Mouse (Mus musculus): ENCODE results near the gene Cdc123. TPM values are rescaled to one million over a fixed set of nuclear protein-coding genes. Genes with fewer than 3 reads are reported as not detected.
"Not testable (repeated sequence)": the region's sequence is repeated elsewhere in the genome, so short reads cannot be mapped to it uniquely, and the experiment has no call there.

Gene Cdc123
- polyA plus RNA-seq, 1 experiment from 2014 or later, result 332 TPM

DNA sequence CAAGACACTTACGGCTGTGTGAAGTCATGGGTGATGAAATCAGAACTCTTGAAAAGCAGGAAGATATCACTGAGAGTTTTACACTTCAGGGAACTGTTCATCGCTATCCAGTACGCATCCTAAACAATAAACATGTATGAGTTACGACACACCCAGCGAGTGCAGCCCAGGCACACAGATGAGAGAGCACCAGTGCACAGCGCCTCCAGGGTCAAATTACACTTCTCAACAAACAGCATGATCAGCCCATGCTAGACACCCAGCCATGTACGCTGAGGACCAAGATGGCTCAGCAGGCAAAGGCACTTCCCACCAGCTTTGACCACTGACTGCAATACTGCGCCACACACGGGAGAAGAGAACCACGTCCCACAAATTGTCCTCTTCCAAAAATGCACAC is 23.7 kb downstream of the Cdc123 start:
- Histone ChIP-seq H3K27me3 (ENCODE audit: control insufficient read depth, insufficient read depth, low read length) (no peaks in the 10 kb centered on the region), H3K4me1 (ENCODE audit: control insufficient read depth, insufficient read depth, low read length) (no peaks in the 10 kb centered on the region), H3K9me3 (ENCODE audit: control insufficient read depth, low read length) (no peaks in the 10 kb centered on the region), H3K36me3 (ENCODE audit: control insufficient read depth, insufficient read depth, low read length) (peaks cover 12% of the 10 kb centered on the region), H3K4me3 (ENCODE audit: low read depth, low read length) (no peak overlapping the region), H3K27ac (ENCODE audit: low read depth, low read length) (no peak overlapping the region), H3K9ac (ENCODE audit: low read length) (no peak overlapping the region), H3K4me2 (ENCODE audit: low read depth) (no peak overlapping the region)
- 88% methylated on average over 10 of the region's 10 CpGs for WGBS
- DNase-seq (ENCODE audit: low spot score) (no peak), ATAC-seq (ENCODE audit: insufficient read depth, low FRiP score, low TSS enrichment) (no peak)

DNA sequence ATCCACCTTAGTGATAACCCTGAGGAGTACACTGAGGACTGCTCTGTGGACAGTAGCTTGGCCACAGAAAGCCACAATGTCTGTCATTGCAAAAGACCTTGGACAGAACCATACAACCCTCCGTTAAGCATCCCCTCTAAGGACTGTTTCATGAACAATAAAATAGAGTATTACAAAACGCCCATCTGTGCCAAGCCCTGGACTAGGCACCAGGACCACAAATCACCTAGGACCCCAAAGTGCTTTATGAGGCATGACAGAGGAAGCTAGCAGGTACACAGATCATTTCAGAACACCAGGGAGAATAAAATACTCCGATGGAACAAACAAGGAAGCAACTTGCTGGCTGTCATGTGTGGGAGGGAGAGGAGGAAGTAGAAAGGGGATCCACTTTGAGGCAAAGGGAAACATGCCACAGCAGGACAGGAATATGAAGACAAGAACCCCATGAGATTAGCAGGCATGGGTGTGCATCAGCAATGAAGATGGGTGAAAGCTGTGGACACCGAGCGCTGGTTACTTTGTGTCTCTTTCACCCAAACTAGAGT is 33.7 kb downstream of the Cdc123 start:
- Histone ChIP-seq H3K9ac (ENCODE audit: low read length) (no peak overlapping the region), H3K4me1 (ENCODE audit: control insufficient read depth, insufficient read depth, low read length) (no peaks in the 10 kb centered on the region), H3K4me3 (ENCODE audit: low read depth, low read length) (no peak overlapping the region), H3K4me2 (ENCODE audit: low read depth) (no peak overlapping the region), H3K27ac (ENCODE audit: low read depth, low read length) (no peak overlapping the region), H3K27me3 (ENCODE audit: control insufficient read depth, insufficient read depth, low read length) (no peaks in the 10 kb centered on the region), H3K36me3 (ENCODE audit: control insufficient read depth, insufficient read depth, low read length) (peaks cover 9% of the 10 kb centered on the region), H3K9me3 (ENCODE audit: control insufficient read depth, low read length) (no peaks in the 10 kb centered on the region)
- no peak for ATAC-seq (ENCODE audit: insufficient read depth, low FRiP score, low TSS enrichment)
- WGBS, result 91% methylated on average over 5 of the region's 5 CpGs
- no peak for DNase-seq (ENCODE audit: low spot score)

DNA sequence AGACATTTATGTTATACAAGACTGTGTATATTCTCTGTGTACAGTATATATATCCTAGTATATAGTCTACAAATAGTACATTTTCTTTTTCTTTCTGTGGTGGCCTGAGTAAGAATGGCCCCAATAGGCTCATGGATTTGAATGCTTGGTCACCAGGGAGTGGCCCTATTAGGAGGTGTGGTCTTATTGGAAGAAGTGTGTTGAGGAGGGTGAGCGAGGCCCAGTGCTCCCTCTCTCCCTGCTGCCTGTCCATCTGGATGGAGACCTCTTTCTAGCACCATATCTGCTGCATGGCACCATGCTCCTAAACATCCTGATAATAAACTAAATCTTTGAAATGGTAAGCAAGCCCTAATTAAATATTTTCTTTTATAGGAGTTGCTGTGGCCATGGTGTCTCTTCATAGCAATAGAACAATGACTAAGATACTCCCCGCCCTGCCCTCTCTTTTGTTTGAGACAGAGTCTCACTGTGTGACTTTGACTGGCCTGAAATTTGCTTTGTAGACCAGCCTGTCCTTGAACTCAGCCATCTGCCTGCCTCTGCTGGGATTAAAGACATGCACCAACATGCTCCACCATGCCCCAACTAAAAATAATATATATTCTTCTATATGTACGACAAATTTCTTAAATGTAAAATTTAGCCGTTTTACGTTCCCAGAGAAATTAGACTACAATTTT is 34.8 kb downstream of the Cdc123 start:
- H3K36me3 ChIP-seq (ENCODE audit: control insufficient read depth, insufficient read depth, low read length), result peaks cover 9% of the 10 kb centered on the region
- no peak overlapping the region for H3K27ac ChIP-seq (ENCODE audit: low read depth, low read length)
- no peaks in the 10 kb centered on the region for H3K4me1 ChIP-seq (ENCODE audit: control insufficient read depth, insufficient read depth, low read length)
- H3K4me2 ChIP-seq (ENCODE audit: low read depth), result no peak overlapping the region
- no peaks in the 10 kb centered on the region for H3K9me3 ChIP-seq (ENCODE audit: control insufficient read depth, low read length)
- H3K9ac ChIP-seq (ENCODE audit: low read length), result no peak overlapping the region
- no peak for DNase-seq (ENCODE audit: low spot score)
- 94% methylated on average over 5 of the region's 5 CpGs for WGBS
- ATAC-seq (ENCODE audit: insufficient read depth, low FRiP score, low TSS enrichment), result no peak
- H3K27me3 ChIP-seq (ENCODE audit: control insufficient read depth, insufficient read depth, low read length), result no peaks in the 10 kb centered on the region
- H3K4me3 ChIP-seq (ENCODE audit: low read depth, low read length), result no peak overlapping the region

DNA sequence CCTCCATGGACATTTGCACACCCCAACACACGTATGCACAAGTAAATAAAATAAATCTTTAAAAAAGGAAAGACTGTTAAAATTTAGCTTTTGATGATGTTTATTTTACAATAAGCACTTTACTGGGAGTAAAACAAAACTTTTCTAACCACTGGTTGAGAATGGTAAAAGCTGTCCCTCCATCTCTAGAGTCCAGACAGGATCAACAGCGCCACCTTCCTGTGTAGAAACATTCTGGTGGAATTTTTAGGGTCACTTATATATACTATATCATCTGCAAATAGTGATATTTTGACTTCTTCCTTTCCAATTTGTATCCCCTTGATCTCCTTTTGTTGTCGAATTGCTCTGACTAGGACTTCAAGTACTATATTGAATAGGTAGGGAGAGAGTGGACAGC is 38.8 kb downstream of the Cdc123 start:
- WGBS, result 87% methylated on average over 3 of the region's 3 CpGs
- not testable (repeated sequence) for H3K27me3 ChIP-seq (ENCODE audit: control insufficient read depth, insufficient read depth, low read length); H3K4me2 ChIP-seq (ENCODE audit: low read depth); ATAC-seq (ENCODE audit: insufficient read depth, low FRiP score, low TSS enrichment); H3K4me1 ChIP-seq (ENCODE audit: control insufficient read depth, insufficient read depth, low read length); H3K27ac ChIP-seq (ENCODE audit: low read depth, low read length); H3K9me3 ChIP-seq (ENCODE audit: control insufficient read depth, low read length); H3K4me3 ChIP-seq (ENCODE audit: low read depth, low read length); H3K9ac ChIP-seq (ENCODE audit: low read length); DNase-seq (ENCODE audit: low spot score)
- H3K36me3 ChIP-seq (ENCODE audit: control insufficient read depth, insufficient read depth, low read length), result peaks cover 12% of the 10 kb centered on the region

DNA sequence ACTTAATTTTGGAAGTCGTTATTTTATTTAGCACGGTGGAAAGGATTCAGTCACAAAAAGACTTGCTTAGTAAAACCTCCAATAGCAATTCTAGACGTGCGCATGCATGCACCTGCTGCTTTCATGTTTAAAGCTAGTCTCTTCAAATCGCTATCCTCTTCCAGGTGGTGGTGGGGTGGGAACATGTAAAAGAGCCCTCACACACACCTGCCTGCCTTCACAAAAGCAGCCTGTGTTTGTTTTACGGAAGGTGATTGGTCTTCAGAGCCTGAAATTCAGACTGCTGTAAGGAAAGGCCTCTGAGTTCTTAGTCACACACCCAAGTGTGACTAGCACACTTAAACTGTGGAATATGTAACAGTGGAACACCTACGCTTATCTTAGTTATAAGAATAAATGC is 39.7 kb downstream of the Cdc123 start:
- no peaks in the 10 kb centered on the region for H3K9me3 ChIP-seq (ENCODE audit: control insufficient read depth, low read length)
- H3K4me2 ChIP-seq (ENCODE audit: low read depth), result no peak overlapping the region
- no peak overlapping the region for H3K9ac ChIP-seq (ENCODE audit: low read length)
- H3K27ac ChIP-seq (ENCODE audit: low read depth, low read length), result no peak overlapping the region
- DNase-seq (ENCODE audit: low spot score) (no peak), ATAC-seq (ENCODE audit: insufficient read depth, low FRiP score, low TSS enrichment) (no peak)
- peaks cover 9% of the 10 kb centered on the region; the same call in 1 of the 2 replicates for H3K36me3 ChIP-seq (ENCODE audit: control insufficient read depth, insufficient read depth, low read length)
- H3K4me1 ChIP-seq (ENCODE audit: control insufficient read depth, insufficient read depth, low read length), result no peaks in the 10 kb centered on the region
- H3K4me3 ChIP-seq (ENCODE audit: low read depth, low read length), result no peak overlapping the region
- 95% methylated on average over 7 of the region's 7 CpGs for WGBS
- H3K27me3 ChIP-seq (ENCODE audit: control insufficient read depth, insufficient read depth, low read length), result no peaks in the 10 kb centered on the region

DNA sequence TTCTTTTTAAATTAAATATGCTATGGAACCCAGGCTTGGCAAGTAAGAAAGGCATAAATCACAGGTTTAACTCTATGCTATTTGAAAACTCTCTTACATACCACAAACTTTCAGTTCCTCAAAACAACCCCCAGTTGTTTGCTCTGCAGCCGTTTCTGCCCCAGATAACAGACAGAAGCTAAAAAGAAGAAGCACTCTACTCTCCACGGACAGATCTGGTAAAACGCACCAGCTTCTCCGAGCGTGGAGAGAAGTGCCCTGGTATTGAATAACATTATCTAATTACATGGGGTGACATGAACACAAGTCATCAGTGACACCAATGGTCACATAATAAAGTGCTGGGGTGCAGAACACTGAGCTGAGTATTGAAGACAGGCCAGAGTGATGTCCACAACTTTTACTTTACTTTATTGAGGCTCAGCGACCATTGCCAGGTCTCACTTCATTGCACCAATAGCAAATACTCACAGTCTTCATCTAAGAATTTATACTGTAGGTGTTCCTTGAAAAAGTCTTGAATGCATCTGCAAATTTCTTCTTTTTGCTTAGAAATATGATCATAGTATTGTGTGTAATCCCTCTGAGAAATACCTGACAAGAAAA is 40.4 kb downstream of the Cdc123 start:
- WGBS, result 90% methylated on average over 6 of the region's 6 CpGs
- no peak overlapping the region for H3K9ac ChIP-seq (ENCODE audit: low read length)
- no peak overlapping the region for H3K4me3 ChIP-seq (ENCODE audit: low read depth, low read length)
- DNase-seq (ENCODE audit: low spot score), result no peak
- no peaks in the 10 kb centered on the region for H3K9me3 ChIP-seq (ENCODE audit: control insufficient read depth, low read length)
- no peak overlapping the region for H3K4me2 ChIP-seq (ENCODE audit: low read depth)
- no peak for ATAC-seq (ENCODE audit: insufficient read depth, low FRiP score, low TSS enrichment)
- H3K27me3 ChIP-seq (ENCODE audit: control insufficient read depth, insufficient read depth, low read length), result no peaks in the 10 kb centered on the region
- H3K36me3 ChIP-seq (ENCODE audit: control insufficient read depth, insufficient read depth, low read length), result peaks cover 9% of the 10 kb centered on the region; the same call in 1 of the 2 replicates
- no peaks in the 10 kb centered on the region for H3K4me1 ChIP-seq (ENCODE audit: control insufficient read depth, insufficient read depth, low read length)
- no peak overlapping the region for H3K27ac ChIP-seq (ENCODE audit: low read depth, low read length)

DNA sequence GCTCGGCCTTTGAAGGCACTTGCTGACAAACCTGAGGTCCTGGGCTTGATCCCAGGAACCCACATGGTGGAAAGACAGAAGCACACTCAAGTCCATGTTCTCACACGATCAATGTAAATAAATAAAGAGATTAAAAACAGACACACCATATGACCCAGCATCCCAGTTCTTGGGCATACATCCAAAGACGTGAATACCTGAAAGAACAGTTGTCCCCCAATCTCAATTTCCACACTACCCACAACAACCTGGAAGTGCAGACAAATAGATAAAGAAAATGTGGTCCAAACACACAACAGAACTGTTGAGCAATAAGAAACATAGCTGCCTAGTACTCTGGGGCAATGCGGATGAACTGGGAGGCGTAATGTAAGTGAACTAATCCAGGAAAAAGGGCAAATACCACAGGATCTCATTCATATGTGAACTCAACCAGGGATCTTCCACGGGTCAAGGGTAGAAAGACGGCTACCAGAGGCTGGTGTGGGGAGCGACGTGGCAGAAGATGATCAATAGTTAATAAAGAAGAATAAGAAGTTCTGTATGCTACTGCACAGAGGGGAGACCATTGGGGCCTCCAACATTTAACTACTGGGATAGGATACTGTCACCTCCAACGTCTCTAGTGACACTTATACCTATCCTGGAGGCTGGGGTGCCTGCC is 42.9 kb downstream of the Cdc123 start:
- no peak for ATAC-seq (ENCODE audit: insufficient read depth, low FRiP score, low TSS enrichment)
- 94% methylated on average over 10 of the region's 10 CpGs for WGBS
- Histone ChIP-seq H3K4me1 (ENCODE audit: control insufficient read depth, insufficient read depth, low read length) (no peaks in the 10 kb centered on the region), H3K4me2 (ENCODE audit: low read depth) (no peak overlapping the region), H3K27ac (ENCODE audit: low read depth, low read length) (no peak overlapping the region), H3K27me3 (ENCODE audit: control insufficient read depth, insufficient read depth, low read length) (no peaks in the 10 kb centered on the region), H3K4me3 (ENCODE audit: low read depth, low read length) (no peak overlapping the region), H3K36me3 (ENCODE audit: control insufficient read depth, insufficient read depth, low read length) (peaks cover 10% of the 10 kb centered on the region), H3K9ac (ENCODE audit: low read length) (no peak overlapping the region), H3K9me3 (ENCODE audit: control insufficient read depth, low read length) (no peaks in the 10 kb centered on the region)
- no peak for DNase-seq (ENCODE audit: low spot score)

DNA sequence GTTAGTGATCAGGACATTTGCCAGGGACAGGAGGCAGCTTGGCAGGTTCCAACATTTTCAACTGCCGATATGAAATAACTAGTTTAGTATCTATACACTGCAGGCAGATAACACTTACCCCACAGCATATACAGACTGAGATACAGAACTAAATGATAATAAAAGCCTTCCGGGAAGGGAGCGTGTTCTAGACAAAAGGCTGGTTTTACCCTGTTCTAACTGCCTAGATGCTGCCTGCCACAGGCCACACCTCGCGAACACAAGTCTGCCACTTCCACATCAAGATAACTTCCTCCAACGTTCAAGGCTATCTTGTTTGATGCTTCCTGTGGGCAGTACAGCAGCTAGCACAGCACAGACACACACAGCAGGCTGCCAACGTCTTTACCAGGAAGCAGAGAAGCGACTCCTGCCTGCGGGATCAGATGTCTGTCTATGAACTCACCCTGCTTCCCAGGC is 43.8 kb downstream of the Cdc123 start:
- no peak overlapping the region for H3K4me2 ChIP-seq (ENCODE audit: low read depth)
- no peaks in the 10 kb centered on the region for H3K4me1 ChIP-seq (ENCODE audit: control insufficient read depth, insufficient read depth, low read length)
- 91% methylated on average over 9 of the region's 9 CpGs for WGBS
- H3K36me3 ChIP-seq (ENCODE audit: control insufficient read depth, insufficient read depth, low read length), result peaks cover 16% of the 10 kb centered on the region
- no peaks in the 10 kb centered on the region for H3K9me3 ChIP-seq (ENCODE audit: control insufficient read depth, low read length)
- no peaks in the 10 kb centered on the region for H3K27me3 ChIP-seq (ENCODE audit: control insufficient read depth, insufficient read depth, low read length)
- no peak overlapping the region for H3K27ac ChIP-seq (ENCODE audit: low read depth, low read length)
- DNase-seq (ENCODE audit: low spot score), result no peak
- H3K9ac ChIP-seq (ENCODE audit: low read length), result no peak overlapping the region
- H3K4me3 ChIP-seq (ENCODE audit: low read depth, low read length), result no peak overlapping the region
- ATAC-seq (ENCODE audit: insufficient read depth, low FRiP score, low TSS enrichment), result no peak

Data from neural tube, embryonic 11.5 days (tissue).